Mouse (Mus musculus): ENCODE measurements around the gene Zfp316. TPM values are rescaled to one million over a fixed set of nuclear protein-coding genes. Genes with fewer than 3 reads are reported as not detected.

Zfp316 gene
- total RNA-seq, 2 experiments from 2014 or later, result 2.2 to 3.2 TPM

- no peak for DNase-seq
- intact Hi-C loops (cut with DNase I), result no loop called here
These were observed 18.0 kb upstream of the Zfp316 start for GRCm38 (mm10) chr5:143287774-143288328.

- intact Hi-C loops (cut with DNase I), result no loop called here
- DNase-seq, result no peak
These were observed 14.9 kb upstream of the Zfp316 start for GRCm38 (mm10) chr5:143284762-143285161.

- DNase-seq, result no peak
- intact Hi-C loops (cut with DNase I), result no loop called here
These were observed 9.4 kb upstream of the Zfp316 start for GRCm38 (mm10) chr5:143279247-143279646.

- no peak for DNase-seq
- intact Hi-C loops (cut with DNase I), result no loop called here
These were observed 5.9 kb upstream of the Zfp316 start for GRCm38 (mm10) chr5:143275761-143276160.

GRCm38 (mm10) chr5:143272540-143273330 lies 2.9 kb upstream of the Zfp316 start:
- intact Hi-C loops (cut with DNase I), result no loop called here
- DNase-seq, result no peak

GRCm38 (mm10) chr5:143272108-143272507 lies 2.3 kb upstream of the Zfp316 start:
- intact Hi-C loops (cut with DNase I), result no loop called here
- DNase-seq, result no peak

- intact Hi-C loops (cut with DNase I), result no loop called here
- no peak for DNase-seq
These were observed 1.8 kb upstream of the Zfp316 start for GRCm38 (mm10) chr5:143271642-143272041.

- intact Hi-C loops (cut with DNase I), result no loop called here
- no peak for DNase-seq
These were observed 313 bp upstream of the Zfp316 start for GRCm38 (mm10) chr5:143270151-143270519.

GRCm38 (mm10) chr5:143268985-143269362 lies 848 bp downstream of the Zfp316 start:
- intact Hi-C loops (cut with DNase I), result no loop called here
- DNase-seq, result no peak

- no peak for DNase-seq
- intact Hi-C loops (cut with DNase I), result no loop called here
These were observed 3.0 kb downstream of the Zfp316 start for GRCm38 (mm10) chr5:143266794-143267193.

GRCm38 (mm10) chr5:143265409-143265808 lies 4.4 kb downstream of the Zfp316 start:
- DNase-seq, result no peak

GRCm38 (mm10) chr5:143264689-143265088 lies 5.1 kb downstream of the Zfp316 start:
- intact Hi-C loops (cut with DNase I), result no loop called here

More at GRCm38 (mm10) chr5:143265409-143265808, 4.4 kb downstream of the Zfp316 start:
- intact Hi-C loops (cut with DNase I), result no loop called here

GRCm38 (mm10) chr5:143261636-143262035 lies 8.2 kb downstream of the Zfp316 start:
- intact Hi-C loops (cut with DNase I), result no loop called here

More at GRCm38 (mm10) chr5:143264689-143265088, 5.1 kb downstream of the Zfp316 start:
- no peak for DNase-seq

GRCm38 (mm10) chr5:143255802-143256201 lies 14.0 kb downstream of the Zfp316 start:
- intact Hi-C loops (cut with DNase I), result no loop called here
- DNase-seq, result no peak

More at GRCm38 (mm10) chr5:143261636-143262035, 8.2 kb downstream of the Zfp316 start:
- DNase-seq, result no peak

- intact Hi-C loops (cut with DNase I), result no loop called here
- DNase-seq, result no peak
These were observed 14.7 kb downstream of the Zfp316 start for GRCm38 (mm10) chr5:143255131-143255519.

GRCm38 (mm10) chr5:143254487-143255130 lies 15.2 kb downstream of the Zfp316 start:
- intact Hi-C loops (cut with DNase I), result no loop called here
- no peak for DNase-seq

- intact Hi-C loops (cut with DNase I), result no loop called here
- no peak for DNase-seq
These were observed 15.8 kb downstream of the Zfp316 start for GRCm38 (mm10) chr5:143253881-143254486.

GRCm38 (mm10) chr5:143253186-143253880 lies 16.5 kb downstream of the Zfp316 start:
- intact Hi-C loops (cut with DNase I), result no loop called here
- DNase-seq, result no peak

- no peak for DNase-seq
- intact Hi-C loops (cut with DNase I), result no loop called here
These were observed 17.0 kb downstream of the Zfp316 start for GRCm38 (mm10) chr5:143252791-143253185.

- intact Hi-C loops (cut with DNase I), result no loop called here
- DNase-seq, result no peak
These were observed 17.8 kb downstream of the Zfp316 start for GRCm38 (mm10) chr5:143252039-143252438.

GRCm38 (mm10) chr5:143244926-143245325 lies 24.9 kb downstream of the Zfp316 start:
- intact Hi-C loops (cut with DNase I), result no loop called here
- DNase-seq, result no peak

Measured in gastrocnemius, postnatal 36 days (tissue).